Mouse (Mus musculus) limb, embryonic 13.5 days (tissue): ENCODE results near the gene Olfr1353. TPM values are rescaled to one million over a fixed set of nuclear protein-coding genes. Genes with fewer than 3 reads are reported as not detected.
"Not testable (repeated sequence)": the region's sequence is repeated elsewhere in the genome, so short reads cannot be mapped to it uniquely, and the experiment has no call there.

Experiments
- ATAC-seq: fragments of 200-750 bp; cut with Nextera tagmentation; 2 replicates; pipeline ENCODE4 v1.8.0; 2017; ENCODE audit warnings: low read depth, moderate number of reproducible peaks, moderate TSS enrichment; ENCODE audit not compliant: low FRiP score
- H3K27ac ChIP-seq: fragments of 300-500 bp; sonication (generic); 2 replicates; pipeline ENCODE4 v1.5.1; 2015; ENCODE audit warnings: inconsistent platforms, mild to moderate bottlenecking, moderate library complexity
- H3K27me3 ChIP-seq: fragments of 300-500 bp; sonication (generic); 2 replicates; pipeline ENCODE4 v1.6.1; 2015; ENCODE audit warnings: mild to moderate bottlenecking, inconsistent platforms
- H3K36me3 ChIP-seq: fragments of 300-500 bp; sonication (generic); 2 replicates; pipeline ENCODE4 v1.6.1; 2015; ENCODE audit warnings: inconsistent platforms, mild to moderate bottlenecking, moderate library complexity
- H3K4me1 ChIP-seq: fragments of 300-500 bp; sonication (generic); 2 replicates; pipeline ENCODE4 v1.6.1; 2015; ENCODE audit warnings: inconsistent platforms
- H3K4me2 ChIP-seq: fragments of 300-500 bp; sonication (generic); replicated peaks from 2 replicates; pipeline ENCODE4 v1.6.1; 2015; ENCODE audit warnings: inconsistent platforms, mild to moderate bottlenecking, moderate library complexity
- H3K4me3 ChIP-seq: fragments of 300-500 bp; sonication (generic); 2 replicates; pipeline ENCODE4 v1.5.1; 2015; ENCODE audit warnings: moderate library complexity, mild to moderate bottlenecking, inconsistent platforms
- H3K9ac ChIP-seq: fragments of 300-500 bp; sonication (generic); 2 replicates; pipeline ENCODE4 v1.6.1; 2015; ENCODE audit warnings: mild to moderate bottlenecking, inconsistent platforms
- H3K9me3 ChIP-seq: fragments of 300-500 bp; sonication (generic); 2 replicates; pipeline ENCODE4 v1.6.1; 2016; ENCODE audit warnings: inconsistent platforms
- WGBS: fragments of 180-500 bp; shearing (Covaris S2); methylation state at CpG from one replicate; pipeline ENCODE4 v1.1.7; 2015; 5-methylcytosine and 5-hydroxymethylcytosine counted together
- polyA plus RNA-seq: library from polyadenylated mRNA; unstranded; fragments of >200 nt; fragmentation: Nextera tagmentation; extraction: Ambion mirVana; gene quantifications from 2 replicates; pipeline ENCODE4 v1.2.1, GENCODE M21; 2015

Gene Olfr1353
- not detected in 2 replicates for polyA plus RNA-seq

DNA sequence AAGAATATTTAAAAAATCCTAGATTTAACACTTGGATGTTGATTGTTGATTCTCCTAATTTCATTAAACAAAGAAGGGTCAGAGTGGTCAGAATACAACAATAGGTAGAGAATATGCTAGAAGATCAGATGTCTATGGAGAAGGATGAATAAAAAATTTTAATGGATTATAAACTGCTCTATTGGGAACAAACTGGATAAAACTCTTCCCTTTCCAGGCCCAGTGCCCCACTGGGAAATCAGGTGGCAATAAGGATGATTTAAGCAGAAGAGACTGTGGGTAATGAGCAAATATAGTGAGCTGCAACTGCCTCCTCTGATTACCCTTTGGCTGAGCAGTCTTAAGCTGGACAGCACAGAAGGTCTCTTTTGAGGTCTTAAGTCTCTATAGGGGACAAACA lies at the start of gene Olfr1353:
TSS of gene Olfr1353 (plus strand) at position 301 of the 400 bp plus-strand sequence.
- not testable (repeated sequence) for H3K4me2 ChIP-seq, H3K9me3 ChIP-seq, H3K36me3 ChIP-seq, ATAC-seq, H3K4me3 ChIP-seq, H3K27ac ChIP-seq, H3K9ac ChIP-seq, H3K4me1 ChIP-seq, H3K27me3 ChIP-seq

DNA sequence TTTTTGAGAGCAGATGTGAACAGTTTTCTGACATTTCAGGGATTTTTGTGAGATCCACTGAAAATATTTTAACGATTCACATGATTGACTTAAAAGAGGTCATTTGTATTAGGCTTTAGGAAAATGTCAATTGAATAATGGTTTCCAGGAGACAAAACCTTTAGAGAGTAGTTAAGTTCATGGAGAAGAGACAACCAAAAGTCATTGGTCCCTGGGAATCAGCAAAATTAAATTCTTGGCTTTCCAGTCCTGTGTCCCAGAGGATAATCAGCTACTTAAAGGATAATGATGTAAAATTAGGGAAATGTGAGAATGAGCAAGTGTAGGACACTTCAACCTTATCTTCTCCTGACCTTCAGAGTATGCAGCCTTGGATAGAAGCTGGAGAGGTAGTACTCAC lies 12.8 kb upstream of the Olfr1353 start, which contains the start of gene Olfr8:
TSS of gene Olfr8 (plus strand) at position 301 of the 400 bp plus-strand sequence.
- H3K4me2 ChIP-seq, ATAC-seq, H3K36me3 ChIP-seq, H3K9me3 ChIP-seq, H3K9ac ChIP-seq, H3K27ac ChIP-seq, H3K4me1 ChIP-seq, H3K27me3 ChIP-seq, H3K4me3 ChIP-seq: not testable (repeated sequence)
- WGBS: 84% methylated on average over 1 of the region's 1 CpGs

DNA sequence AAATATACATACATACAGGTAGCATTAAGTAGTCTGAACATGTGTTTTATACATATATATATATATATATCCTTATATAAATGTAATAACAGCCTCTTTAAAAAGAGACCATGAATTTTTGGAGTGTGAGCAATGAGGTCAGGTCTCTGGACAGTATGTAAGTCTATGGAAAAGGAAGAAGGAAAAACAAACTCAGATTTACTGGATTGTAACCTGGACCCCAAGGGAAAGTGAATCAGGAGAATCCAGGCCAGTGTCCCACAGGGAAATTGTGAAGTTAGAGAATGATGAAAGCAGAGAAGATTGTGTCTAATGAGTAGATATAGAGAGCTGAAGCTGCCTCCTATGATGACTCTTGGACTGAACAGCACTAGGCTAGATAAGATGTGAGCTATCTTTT lies 17.6 kb downstream of the Olfr1353 start, which contains the start of gene Olfr1352:
TSS of gene Olfr1352 (plus strand) at position 301 of the 400 bp plus-strand sequence.
- H3K27me3 ChIP-seq: no peaks in the 10 kb centered on the region
- no peaks in the 10 kb centered on the region for H3K4me1 ChIP-seq
- no peak for ATAC-seq
- no peaks in the 10 kb centered on the region for H3K36me3 ChIP-seq
- no peak within 1 kb of the TSS for H3K9ac ChIP-seq
- no peaks in the 10 kb centered on the region; the same call in 1 of the 2 replicates for H3K9me3 ChIP-seq
- H3K4me2 ChIP-seq: no peak within 1 kb of the TSS
- no peak within 1 kb of the TSS for H3K4me3 ChIP-seq
- no peak within 1 kb of the TSS for H3K27ac ChIP-seq

DNA sequence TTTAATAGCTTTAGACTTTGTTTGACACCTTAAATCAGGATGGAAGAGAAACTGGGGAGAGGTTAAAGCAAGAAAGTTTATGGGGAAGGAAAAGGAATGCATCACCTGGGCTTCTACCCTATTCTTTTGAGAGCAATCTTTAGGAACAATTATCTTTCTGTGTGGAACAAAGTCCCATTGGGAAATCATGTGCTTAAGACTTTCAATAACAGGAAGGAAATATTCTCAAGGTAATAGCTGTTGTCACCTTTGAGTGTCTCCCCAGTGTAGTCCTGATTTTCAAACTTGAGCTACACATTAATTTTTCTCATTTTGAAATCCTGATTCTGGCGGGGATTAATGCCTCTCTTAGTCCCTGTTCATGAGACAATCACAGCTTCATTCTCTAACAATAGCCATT lies 49.1 kb downstream of the Olfr1353 start, which contains the start of gene Olfr1351:
TSS of gene Olfr1351 (plus strand) at position 301 of the 400 bp plus-strand sequence.
- H3K4me2 ChIP-seq: no peak within 1 kb of the TSS
- H3K4me1 ChIP-seq: no peaks in the 10 kb centered on the region
- no peak within 1 kb of the TSS for H3K4me3 ChIP-seq
- H3K9me3 ChIP-seq: no peaks in the 10 kb centered on the region
- no peaks in the 10 kb centered on the region for H3K27me3 ChIP-seq
- no peak within 1 kb of the TSS for H3K27ac ChIP-seq
- no peak for ATAC-seq
- 71% methylated on average over 1 of the region's 1 CpGs for WGBS
- no peak within 1 kb of the TSS for H3K9ac ChIP-seq
- H3K36me3 ChIP-seq: no peaks in the 10 kb centered on the region

Other genes starting within 250 kb of the Olfr1353 start
- 0.56 and 0.73 TPM in 2 replicates for gene Casp14, start 245.0 kb upstream of the Olfr1353 start, polyA plus RNA-seq
- gene Ccdc105, start 210.2 kb upstream of the Olfr1353 start, polyA plus RNA-seq: 0.19 and 0.32 TPM in 2 replicates
- gene Slc1a6, start 182.8 kb upstream of the Olfr1353 start, polyA plus RNA-seq: 2.3 and 3.0 TPM in 2 replicates
- gene Olfr1356, start 111.1 kb upstream of the Olfr1353 start, polyA plus RNA-seq: not detected in 2 replicates
- not detected in 2 replicates for gene Olfr1355, start 87.8 kb upstream of the Olfr1353 start, polyA plus RNA-seq
- not detected in 2 replicates for gene Olfr1354, start 50.1 kb upstream of the Olfr1353 start, polyA plus RNA-seq
- gene Olfr8, start 12.7 kb upstream of the Olfr1353 start, polyA plus RNA-seq: not detected in 2 replicates
- gene Olfr1352, start 17.7 kb downstream of the Olfr1353 start, polyA plus RNA-seq: not detected in 2 replicates
- gene Olfr1351, start 49.2 kb downstream of the Olfr1353 start, polyA plus RNA-seq: not detected in 2 replicates
- 0.27 TPM in 1 of 2 replicates, not detected in the other for gene Olfr57, start 65.4 kb downstream of the Olfr1353 start, polyA plus RNA-seq
- gene 2610008E11Rik, start 134.3 kb downstream of the Olfr1353 start, polyA plus RNA-seq: 45.0 and 45.9 TPM in 2 replicates
- not detected in 2 replicates for gene Vmn2r80, start 185.5 kb downstream of the Olfr1353 start, polyA plus RNA-seq